Comparison of ENCODE assay signal across 11 mouse cellular contexts in genomic region chr7:24457726-24458370, GRCm38 (mm10). TPM values are rescaled to one million over a fixed set of nuclear protein-coding genes. Genes with fewer than 3 reads are reported as not detected.
DNase-seq lines count a peak whose midpoint lies in the region; ATAC-seq and TF ChIP-seq lines count a peak whose summit lies in the region.
"Had no signal": no experiment of that assay in that cellular context is flagged by ENCODE, and none has a peak within 500 bp of the region (broad histone marks: within the 10 kb centered on the region; RNA-seq: fewer than 3 reads in every experiment).

No protein-coding gene starts in this region.

- H3K27ac ChIP-seq in liver, embryonic 15.5 days (replicated peaks) = peak overlapping the region; percentile 21
- H3K27ac ChIP-seq in thymus, adult 2 months (ENCODE audit: control insufficient read depth, insufficient read depth, low read length) = peak overlapping the region; percentile 86
- H3K27ac ChIP-seq in midbrain, embryonic 14.5 days (replicated peaks; ENCODE audit: low read depth, low read length) = no peak overlapping the region
- H3K27ac ChIP-seq: hindbrain, embryonic 13.5 days; layer of hippocampus, adult 2 months had no signal

- no peak for TF ChIP-seq POLR2A in thymus, adult 2 months (IDR thresholded peaks at IDR 0.05; ENCODE audit: control insufficient read depth, extremely low read depth, insufficient read depth, low read length, poor library complexity)

- H3K4me1 ChIP-seq in liver, embryonic 15.5 days (replicated peaks) = peaks cover 18% of the 10 kb centered on the region; the same call in 1 of the 2 replicates
- H3K4me1 ChIP-seq in E14TG2a.4 (replicated peaks; ENCODE audit: low read depth, low read length) = peaks cover 80% of the 10 kb centered on the region
- peaks cover 70% of the 10 kb centered on the region for H3K4me1 ChIP-seq in thymus, adult 2 months (replicated peaks; ENCODE audit: control insufficient read depth, insufficient read depth, low read length)
- 0 out of 2 replicates have a peak, but pooled peaks cover 4% of the 10 kb centered on the region for H3K4me1 ChIP-seq in midbrain, embryonic 14.5 days (ENCODE audit: control insufficient read depth, insufficient read depth, low read length)

- no peak overlapping the region for H3K4me2 ChIP-seq in liver, embryonic 15.5 days
- no peak overlapping the region for H3K4me2 ChIP-seq in midbrain, embryonic 14.5 days (ENCODE audit: low read length)
- H3K4me2 ChIP-seq: hindbrain, embryonic 13.5 days had no signal

- no peak overlapping the region for H3K4me3 ChIP-seq in liver, embryonic 15.5 days (replicated peaks)
- peak overlapping the region; percentile 24; the same call in 1 of the 2 replicates for H3K4me3 ChIP-seq in E14TG2a.4 (replicated peaks; ENCODE audit: low read length)
- 0 out of 2 replicates have a peak overlapping the region, but pooled peaks have one; percentile 2 for H3K4me3 ChIP-seq in thymus, adult 2 months (ENCODE audit: control insufficient read depth, insufficient read depth, low read length)
- no peak overlapping the region for H3K4me3 ChIP-seq in midbrain, embryonic 14.5 days (replicated peaks; ENCODE audit: low read depth, low read length)
- H3K4me3 ChIP-seq: hindbrain, embryonic 13.5 days; layer of hippocampus, adult 2 months had no signal

- 22% methylated on average over 10 of the region's 10 CpGs for WGBS in liver, embryonic 15.5 days (ENCODE audit: insufficient replicate concordance)
- 3% methylated on average over 10 of the region's 10 CpGs for WGBS in thymus, adult 2 months
- 72% methylated on average over 10 of the region's 10 CpGs for WGBS in midbrain, embryonic 14.5 days

- no peaks in the 10 kb centered on the region for H3K36me3 ChIP-seq in liver, embryonic 15.5 days (replicated peaks)
- no peaks in the 10 kb centered on the region for H3K36me3 ChIP-seq in E14TG2a.4 (ENCODE audit: insufficient read depth, low read length)
- H3K36me3 ChIP-seq in thymus, adult 2 months (ENCODE audit: control insufficient read depth, insufficient read depth, low read length) = no peaks in the 10 kb centered on the region
- no peaks in the 10 kb centered on the region for H3K36me3 ChIP-seq in midbrain, embryonic 14.5 days (ENCODE audit: control insufficient read depth, insufficient read depth, low read length)
- H3K36me3 ChIP-seq: hindbrain, embryonic 13.5 days had no signal

- peaks cover 19% of the 10 kb centered on the region for H3K27me3 ChIP-seq in liver, embryonic 15.5 days
- peaks cover 14% of the 10 kb centered on the region for H3K27me3 ChIP-seq in E14TG2a.4 (ENCODE audit: insufficient read depth, low read length)
- peaks cover 4% of the 10 kb centered on the region; the same call in 1 of the 2 replicates for H3K27me3 ChIP-seq in thymus, adult 2 months (ENCODE audit: control insufficient read depth, insufficient read depth, low read length)
- 0 out of 2 replicates have a peak, but pooled peaks cover 5% of the 10 kb centered on the region for H3K27me3 ChIP-seq in midbrain, embryonic 14.5 days (ENCODE audit: control insufficient read depth, insufficient read depth, low read length)
- H3K27me3 ChIP-seq: Patski had no signal

- TF ChIP-seq CTCF in E14TG2a.4 (conservative IDR thresholded peaks at IDR 0.05; ENCODE audit: low read length) = no peak
- no peak for TF ChIP-seq CTCF in thymus, adult 2 months (IDR thresholded peaks at IDR 0.05; ENCODE audit: borderline replicate concordance, control insufficient read depth, extremely low read depth, insufficient read depth, low read length, poor library complexity)

- ATAC-seq in liver, embryonic 15.5 days (ENCODE audit: insufficient read depth) = no peak
- no peak for ATAC-seq in midbrain, embryonic 14.5 days (ENCODE audit: low FRiP score, low TSS enrichment)
- ATAC-seq: Patski had no signal

- H3K9me3 ChIP-seq in liver, embryonic 15.5 days (replicated peaks) = no peaks in the 10 kb centered on the region
- no peaks in the 10 kb centered on the region for H3K9me3 ChIP-seq in E14TG2a.4 (ENCODE audit: low read length)
- no peaks in the 10 kb centered on the region for H3K9me3 ChIP-seq in midbrain, embryonic 14.5 days (ENCODE audit: control insufficient read depth, low read length)
- H3K9me3 ChIP-seq: hindbrain, embryonic 13.5 days had no signal

- H3K9ac ChIP-seq in liver, embryonic 15.5 days = no peak overlapping the region
- H3K9ac ChIP-seq in midbrain, embryonic 14.5 days (replicated peaks; ENCODE audit: low read length) = no peak overlapping the region
- H3K9ac ChIP-seq: hindbrain, embryonic 13.5 days had no signal

- DNase-seq in liver = no peak
- peak; percentile 76 for DNase-seq in lung, postnatal 25 days (ENCODE audit: low spot score)
- peak; percentile 75 for DNase-seq in thymus, adult 2 months
- DNase-seq in ovary, postnatal 10 days (ENCODE audit: low spot score) = no peak
- DNase-seq in left cerebral cortex, adult 18-20 months (ENCODE audit: low spot score in 2 of 2) = no peak
- DNase-seq in midbrain, embryonic 14.5 days = no peak

RNA-seq across cellular contexts. Expression of gene Plaur, which starts 4.4 kb away (rescaled TPM):
- polyA plus RNA-seq in liver, embryonic 15.5 days (2015; fragmentation: Nextera tagmentation; extraction: Ambion mirVana) = 5.8 and 6.5 TPM in 2 replicates
- polyA plus RNA-seq in thymus, adult 2 months (2012; rRNA removed) = 7.0 and 9.5 TPM in 2 replicates
- 1 to 10 TPM in 1 of 2 experiments, under 1 TPM in 1; 0.59 to 1.5 TPM for total RNA-seq in left cerebral cortex, adult 18-20 months (2021)
- 1.1 and 2.6 TPM in 2 replicates for polyA plus RNA-seq in midbrain, embryonic 14.5 days (2014; fragmentation: Nextera tagmentation; extraction: Ambion mirVana)

RNA-seq across cellular contexts. Expression of gene Irgc1, which starts 5.8 kb away (rescaled TPM):
- polyA plus RNA-seq in liver, embryonic 15.5 days (2015; fragmentation: Nextera tagmentation; extraction: Ambion mirVana) = 0.18 TPM in 1 of 2 replicates, not detected in the other
- 0.97 and 3.0 TPM in 2 replicates for polyA plus RNA-seq in thymus, adult 2 months (2012; rRNA removed)
- total RNA-seq in left cerebral cortex, adult 18-20 months (2021) = under 1 TPM in 1 of 2 experiments, not detected in 1; 0.37 TPM
- polyA plus RNA-seq in midbrain, embryonic 14.5 days (2014; fragmentation: Nextera tagmentation; extraction: Ambion mirVana) = not detected in 2 replicates
- total RNA-seq: layer of hippocampus, adult 2 months had no signal
- polyA plus RNA-seq: hindbrain, embryonic 13.5 days; Patski had no signal

RNA-seq across cellular contexts. Expression of gene Cadm4, which starts 24.0 kb away (rescaled TPM):
- 0.20 and 0.25 TPM in 2 replicates for polyA plus RNA-seq in liver, embryonic 15.5 days (2015; fragmentation: Nextera tagmentation; extraction: Ambion mirVana)
- 6.4 and 7.1 TPM in 2 replicates for polyA plus RNA-seq in thymus, adult 2 months (2012; rRNA removed)
- 100 to 1,000 TPM; 207 to 219 TPM for total RNA-seq in left cerebral cortex, adult 18-20 months (2021)
- polyA plus RNA-seq in midbrain, embryonic 14.5 days (2014; fragmentation: Nextera tagmentation; extraction: Ambion mirVana) = 26.2 and 63.4 TPM in 2 replicates

RNA-seq across cellular contexts. Expression of gene Zfp428, which starts 49.0 kb away (rescaled TPM):
- polyA plus RNA-seq in liver, embryonic 15.5 days (2015; fragmentation: Nextera tagmentation; extraction: Ambion mirVana) = 4.2 and 4.5 TPM in 2 replicates
- polyA plus RNA-seq in thymus, adult 2 months (2012; rRNA removed) = 14.4 and 18.7 TPM in 2 replicates
- total RNA-seq in left cerebral cortex, adult 18-20 months (2021) = 10 to 100 TPM; 47.7 to 49.3 TPM
- polyA plus RNA-seq in midbrain, embryonic 14.5 days (2014; fragmentation: Nextera tagmentation; extraction: Ambion mirVana) = 216 and 303 TPM in 2 replicates

RNA-seq across cellular contexts. Expression of gene AC161166.1, which starts 54.4 kb away (rescaled TPM):
- not detected in 2 replicates for polyA plus RNA-seq in liver, embryonic 15.5 days (2015; fragmentation: Nextera tagmentation; extraction: Ambion mirVana)
- 0.08 TPM in 1 of 2 replicates, not detected in the other for polyA plus RNA-seq in thymus, adult 2 months (2012; rRNA removed)
- not detected for total RNA-seq in left cerebral cortex, adult 18-20 months (2021)
- 0.93 and 1.8 TPM in 2 replicates for polyA plus RNA-seq in midbrain, embryonic 14.5 days (2014; fragmentation: Nextera tagmentation; extraction: Ambion mirVana)
- total RNA-seq: layer of hippocampus, adult 2 months had no signal

Comparison
In these comparisons a context has a peak if more than half of its experiments do, and no peak if none do; other contexts are left out.
1. H3K4me3 ChIP-seq: peak in E14TG2a.4 (single experiment) and thymus, adult 2 months (single experiment); none in liver, embryonic 15.5 days (single experiment) and midbrain, embryonic 14.5 days (single experiment).
2. DNase-seq: peak in lung, postnatal 25 days (single experiment) and thymus, adult 2 months (single experiment); none in liver (single experiment), ovary, postnatal 10 days (single experiment), left cerebral cortex, adult 18-20 months (0 of 2) and midbrain, embryonic 14.5 days (single experiment).